Mouse (Mus musculus) cerebellum, adult 11 months (tissue): ENCODE results near the gene Psma3.

Experiments
- DNase-seq: peaks from one replicate; pipeline ENCODE4 v3.0.0; 2022

Psma3 gene

GRCm38 (mm10) chr12:70974441-70975266, at the start of gene Psma3:
Psma3 (plus strand) TSS chr12:70974621.
- peak; percentile 86 for DNase-seq

DNA sequence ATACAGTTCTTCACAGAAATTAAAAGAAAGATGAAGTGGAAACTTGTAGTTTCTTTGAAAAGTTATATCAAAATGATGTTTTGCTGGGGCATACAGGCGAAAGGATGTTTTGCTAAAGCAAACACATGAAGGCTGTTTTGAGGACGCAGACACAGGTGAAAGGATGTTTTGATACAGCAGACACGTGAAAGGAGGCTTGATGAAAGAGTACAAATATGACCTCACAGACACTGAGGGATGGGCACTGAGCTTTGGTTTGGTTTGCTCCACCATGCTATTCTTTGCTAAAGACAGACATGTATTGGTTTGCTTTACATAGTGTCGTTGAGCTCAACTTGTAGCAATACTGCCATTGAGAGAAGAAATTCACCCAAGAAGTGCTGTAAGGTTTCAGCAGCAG, 44.6 kb upstream of the Psma3 start:
- DNase-seq, result no peak

- DNase-seq, result no peak
Observed at GRCm38 (mm10) chr12:70937150-70937549, 37.3 kb upstream of the Psma3 start.

GRCm38 (mm10) chr12:70937571-70938384, 36.6 kb upstream of the Psma3 start, which contains the start of gene Actr10:
Actr10 (plus strand) TSS chr12:70937857.
- DNase-seq, result peak; percentile 89

GRCm38 (mm10) chr12:70940806-70941205, 33.6 kb upstream of the Psma3 start:
- DNase-seq, result no peak

- no peak for DNase-seq
Observed at GRCm38 (mm10) chr12:70944181-70944580, 30.2 kb upstream of the Psma3 start.

- no peak for DNase-seq
Observed at GRCm38 (mm10) chr12:70946585-70947256, 27.7 kb upstream of the Psma3 start.

GRCm38 (mm10) chr12:70958640-70959039, 15.8 kb upstream of the Psma3 start:
- no peak for DNase-seq

DNA sequence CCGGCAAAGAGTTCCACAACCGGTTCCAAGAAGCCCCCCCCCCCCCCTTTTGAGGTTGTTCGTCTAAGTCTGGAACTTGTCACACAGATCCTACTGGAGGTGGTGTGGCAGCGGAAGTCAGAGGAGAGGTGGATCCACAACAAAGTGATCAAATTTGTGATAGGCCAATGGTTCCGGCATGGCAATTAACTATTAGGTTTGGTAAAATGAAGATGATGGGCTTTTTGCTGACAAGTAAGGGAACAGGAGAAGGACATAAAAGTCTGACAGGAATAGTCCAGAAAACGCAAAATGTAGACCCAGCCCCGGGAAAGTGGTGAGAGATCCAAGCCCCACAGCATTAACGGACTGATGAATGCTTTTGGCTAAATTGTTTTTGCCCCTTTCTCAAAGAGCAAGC, 6.8 kb upstream of the Psma3 start:
- no peak for DNase-seq

- peak; percentile 76 for DNase-seq
Observed at GRCm38 (mm10) chr12:70968141-70968790, 6.2 kb upstream of the Psma3 start.

GRCm38 (mm10) chr12:70968791-70969307, 5.6 kb upstream of the Psma3 start:
- DNase-seq, result peak; percentile 82

- peak; percentile 57 for DNase-seq
Observed at GRCm38 (mm10) chr12:70969485-70970184, 4.8 kb upstream of the Psma3 start.

- DNase-seq, result no peak
Observed at GRCm38 (mm10) chr12:70973831-70974230, 590 bp upstream of the Psma3 start.

- DNase-seq, result no peak
Observed at GRCm38 (mm10) chr12:70975406-70975805, 985 bp downstream of the Psma3 start.

GRCm38 (mm10) chr12:70975891-70976290, 1.5 kb downstream of the Psma3 start:
- no peak for DNase-seq

- DNase-seq, result no peak
Observed at GRCm38 (mm10) chr12:70978345-70978744, 3.9 kb downstream of the Psma3 start.

GRCm38 (mm10) chr12:70984855-70985550, 10.6 kb downstream of the Psma3 start:
- DNase-seq, result no peak

- no peak for DNase-seq
Observed at GRCm38 (mm10) chr12:70997225-70997624, 22.8 kb downstream of the Psma3 start.

DNA sequence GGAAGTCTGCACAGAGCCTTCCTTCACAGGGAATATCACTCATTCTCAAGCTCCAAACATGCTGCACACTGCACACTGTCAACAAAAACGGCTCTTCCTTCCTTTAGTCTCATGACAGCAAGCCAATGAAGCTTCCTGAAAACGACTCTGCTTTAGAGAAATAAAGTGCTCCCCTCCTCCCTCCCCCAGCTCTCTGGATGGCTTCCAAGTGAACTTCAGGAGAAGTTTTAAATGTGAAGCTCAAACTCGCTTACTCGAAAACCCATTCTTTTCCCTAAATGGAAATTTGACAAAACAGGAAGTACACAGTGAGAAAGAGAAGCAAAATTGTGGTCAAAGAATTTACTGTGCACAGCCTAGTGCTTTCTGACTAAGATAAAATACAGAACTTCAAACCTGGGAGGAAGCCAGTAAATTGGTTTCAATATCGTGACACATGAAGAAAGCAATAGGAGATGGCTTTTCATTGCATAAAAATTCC, 25.0 kb downstream of the Psma3 start:
- DNase-seq, result no peak

DNA sequence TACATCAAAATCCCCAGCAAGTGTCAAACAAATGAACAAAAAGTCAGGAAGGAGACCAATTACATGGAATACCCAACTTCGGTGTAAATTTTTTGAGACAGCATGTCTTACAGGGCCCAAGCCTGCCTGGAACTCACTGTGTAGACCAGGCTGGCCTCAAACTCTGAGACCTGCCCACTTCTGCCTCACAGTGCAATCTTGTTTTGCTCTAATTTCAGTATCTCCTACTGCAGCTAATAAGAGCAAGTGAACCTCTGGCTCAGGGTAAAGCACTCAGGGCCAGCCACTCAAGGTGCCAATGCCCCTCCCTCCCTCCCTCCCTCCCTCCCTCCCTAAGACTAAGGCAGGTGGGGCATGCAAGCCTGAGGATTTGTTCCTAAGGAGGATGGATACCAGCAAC, 25.9 kb downstream of the Psma3 start:
- DNase-seq, result no peak

- no peak for DNase-seq
Observed at GRCm38 (mm10) chr12:71001456-71001855, 27.0 kb downstream of the Psma3 start.
